Mouse (Mus musculus) ES-Bruce4 (cell line): Measurements from ENCODE around the gene 1700028J19Rik. TPM values are rescaled to one million over a fixed set of nuclear protein-coding genes. Genes with fewer than 3 reads are reported as not detected.
"Not testable (repeated sequence)": the region's sequence is repeated elsewhere in the genome, so short reads cannot be mapped to it uniquely, and the experiment has no call there.

Experiments
- H3K27ac ChIP-seq: 2 replicates; pipeline ENCODE4 v1.5.1; 2012; ENCODE audit warnings: low read length, inconsistent platforms; ENCODE audit not compliant: insufficient read depth
- H3K27me3 ChIP-seq: 2 replicates; pipeline ENCODE4 v1.6.1; 2012; ENCODE audit warnings: mild to moderate bottlenecking, low read length, inconsistent platforms; ENCODE audit not compliant: control insufficient read depth, poor library complexity, insufficient read depth, severe bottlenecking
- H3K36me3 ChIP-seq: 2 replicates; pipeline ENCODE4 v1.6.1; 2012; ENCODE audit warnings: inconsistent platforms, mild to moderate bottlenecking, low read length, moderate library complexity; ENCODE audit not compliant: control insufficient read depth, poor library complexity, insufficient read depth, severe bottlenecking
- H3K4me1 ChIP-seq: one replicate; pipeline ENCODE4 v1.8.1; 2011; ENCODE audit warnings: low read length; ENCODE audit not compliant: control insufficient read depth, insufficient read depth
- H3K4me3 ChIP-seq: 2 replicates; pipeline ENCODE4 v1.5.1; 2011; ENCODE audit warnings: low read depth, mild to moderate bottlenecking, low read length
- H3K9ac ChIP-seq: 2 replicates; pipeline ENCODE4 v1.6.1; 2012; ENCODE audit warnings: low read depth, mild to moderate bottlenecking, inconsistent platforms; ENCODE audit not compliant: poor library complexity, severe bottlenecking
- H3K9me3 ChIP-seq: replicated peaks from 2 replicates; pipeline ENCODE4 v1.6.1; 2012; ENCODE audit warnings: mild to moderate bottlenecking, low read length, inconsistent platforms; ENCODE audit not compliant: control insufficient read depth, poor library complexity, insufficient read depth, severe bottlenecking
- CTCF ChIP-seq: IDR thresholded peaks from one replicate; pipeline ENCODE4 v1.8.1; 2011; ENCODE audit warnings: low read depth, low read length
- EP300 ChIP-seq: IDR thresholded peaks from 2 replicates; pipeline ENCODE4 v1.6.1; 2011; ENCODE audit warnings: low read depth, low read length; ENCODE audit not compliant: insufficient read depth
- POLR2A ChIP-seq: IDR thresholded peaks from one replicate; pipeline ENCODE4 v1.8.1; 2011; ENCODE audit warnings: low read length; ENCODE audit not compliant: insufficient read depth
- polyA plus RNA-seq: library from polyadenylated mRNA; stranded (reverse); fragments of >200 nt; gene quantifications from 2 replicates; pipeline ENCODE4 v1.2.4, GENCODE M21; 2011; ENCODE audit warnings: low read depth; ENCODE audit not compliant: missing spikeins, insufficient read depth, insufficient read length

Gene 1700028J19Rik
- polyA plus RNA-seq, 1 experiment, result 1.3 TPM

GRCm38 (mm10) chr7:44257278-44257677 is 10.8 kb upstream of the 1700028J19Rik start, which contains the start of gene Acp4:
Acp4 (minus strand) TSS chr7:44257378.
- no peak for TF ChIP-seq CTCF
- no peak for TF ChIP-seq POLR2A
- no peak for TF ChIP-seq EP300
- H3K27me3 ChIP-seq, result no peaks in the 10 kb centered on the region
- H3K4me3 ChIP-seq, result no peak within 1 kb of the TSS
- no peaks in the 10 kb centered on the region for H3K4me1 ChIP-seq
- H3K9me3 ChIP-seq, result no peaks in the 10 kb centered on the region
- no peak within 1 kb of the TSS for H3K27ac ChIP-seq
- H3K36me3 ChIP-seq, result peaks cover 1% of the 10 kb centered on the region; the same call in 1 of the 2 replicates
- no peak within 1 kb of the TSS for H3K9ac ChIP-seq

DNA sequence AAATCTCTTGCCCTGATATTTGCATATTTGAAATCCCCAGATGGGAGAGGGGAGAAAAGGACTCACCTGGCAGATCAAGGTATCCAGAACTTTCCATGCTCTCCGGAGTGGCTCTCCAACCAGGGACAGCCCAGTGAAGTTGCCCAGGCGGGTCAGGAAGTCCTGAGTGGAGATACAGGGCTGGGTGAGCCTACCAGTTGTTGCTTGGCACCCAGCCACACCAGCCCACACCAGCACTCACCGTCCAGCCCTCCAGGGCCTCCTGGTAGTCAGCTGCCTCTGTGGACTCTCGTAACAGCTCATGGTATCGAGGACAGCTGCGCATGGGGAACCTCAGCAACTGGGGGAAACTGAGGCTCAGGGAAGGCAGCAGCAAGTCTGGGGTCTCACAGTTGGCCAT is 8.4 kb upstream of the 1700028J19Rik start:
- Histone ChIP-seq H3K4me3 (no peak overlapping the region), H3K36me3 (peaks cover 19% of the 10 kb centered on the region), H3K4me1 (no peaks in the 10 kb centered on the region), H3K9ac (no peak overlapping the region), H3K27me3 (no peaks in the 10 kb centered on the region), H3K9me3 (no peaks in the 10 kb centered on the region), H3K27ac (no peak overlapping the region)
- TF ChIP-seq POLR2A (no peak), EP300 (no peak), CTCF (no peak)

GRCm38 (mm10) chr7:44253023-44253616 is 6.6 kb upstream of the 1700028J19Rik start:
- no peak for TF ChIP-seq POLR2A
- TF ChIP-seq EP300, result no peak
- no peak for TF ChIP-seq CTCF
- Histone ChIP-seq H3K4me1 (no peaks in the 10 kb centered on the region), H3K36me3 (peaks cover 36% of the 10 kb centered on the region), H3K27ac (no peak overlapping the region), H3K27me3 (no peaks in the 10 kb centered on the region), H3K9ac (no peak overlapping the region), H3K9me3 (no peaks in the 10 kb centered on the region), H3K4me3 (no peak overlapping the region)

DNA sequence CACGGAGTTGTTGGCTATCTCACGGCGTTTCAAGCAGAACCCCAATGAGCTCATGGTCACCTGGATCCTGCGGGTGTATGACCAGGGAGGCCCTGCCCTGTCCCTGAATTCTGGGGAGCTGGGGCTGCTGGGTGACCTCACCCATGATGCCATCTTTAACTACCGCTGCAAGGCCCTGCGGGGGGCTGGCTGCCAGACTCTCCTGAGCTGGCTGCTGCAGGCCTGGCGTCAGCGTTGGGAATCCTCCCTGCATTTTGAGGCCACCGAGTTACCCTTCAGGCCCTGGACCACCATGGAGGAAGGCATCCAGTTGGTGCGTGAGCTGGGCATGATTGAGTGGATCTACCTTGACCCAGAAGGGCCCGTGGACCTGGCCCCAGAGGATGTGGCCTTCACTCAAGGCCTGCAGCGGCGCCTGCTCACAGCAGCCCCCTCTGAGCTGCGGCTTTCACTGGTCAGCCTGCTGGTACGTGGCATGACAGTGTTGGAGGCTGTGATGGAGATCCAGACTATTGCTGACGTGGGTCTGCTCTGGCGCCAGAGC is 4.3 kb upstream of the 1700028J19Rik start:
- not testable (repeated sequence) for H3K27ac ChIP-seq, H3K27me3 ChIP-seq
- peaks cover 43% of the 10 kb centered on the region for H3K36me3 ChIP-seq

GRCm38 (mm10) chr7:44249248-44249647 is 2.8 kb upstream of the 1700028J19Rik start:
- TF ChIP-seq EP300, result no peak
- TF ChIP-seq CTCF, result no peak
- Histone ChIP-seq H3K36me3 (peaks cover 43% of the 10 kb centered on the region), H3K4me3 (no peak overlapping the region)

More for the DNA sequence above, 4.3 kb upstream of the 1700028J19Rik start:
- not testable (repeated sequence) for H3K9me3 ChIP-seq, H3K4me1 ChIP-seq, H3K9ac ChIP-seq, H3K4me3 ChIP-seq

DNA sequence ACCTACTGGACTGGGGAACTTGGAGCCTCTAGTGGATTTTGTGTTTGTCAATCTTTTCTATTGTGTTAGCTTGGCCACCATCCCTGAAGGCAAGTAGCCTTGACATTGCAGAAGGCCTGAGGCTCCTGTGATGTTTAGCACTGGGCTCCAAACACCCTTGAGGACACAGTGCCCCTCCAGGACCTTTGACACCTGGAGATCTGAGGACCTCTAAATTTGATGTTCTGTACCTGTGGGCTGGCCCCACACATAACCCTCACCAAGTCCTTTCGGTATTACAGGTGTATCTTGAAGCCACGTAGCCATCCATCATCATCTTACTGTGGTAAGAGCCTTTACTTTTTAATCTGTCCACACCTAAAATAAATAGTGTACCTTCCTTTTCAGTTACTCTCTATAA is 1.5 kb upstream of the 1700028J19Rik start:
- peaks cover 43% of the 10 kb centered on the region for H3K36me3 ChIP-seq
- no peak overlapping the region for H3K4me3 ChIP-seq
- no peaks in the 10 kb centered on the region for H3K9me3 ChIP-seq
- no peaks in the 10 kb centered on the region for H3K27me3 ChIP-seq
- peak overlapping the region; percentile 65 for H3K9ac ChIP-seq
- TF ChIP-seq POLR2A, result no peak
- TF ChIP-seq CTCF, result no peak
- no peak for TF ChIP-seq EP300
- no peak overlapping the region for H3K27ac ChIP-seq
- no peaks in the 10 kb centered on the region for H3K4me1 ChIP-seq

More at GRCm38 (mm10) chr7:44249248-44249647, 2.8 kb upstream of the 1700028J19Rik start:
- H3K4me1 ChIP-seq, result no peaks in the 10 kb centered on the region
- H3K27me3 ChIP-seq, result no peaks in the 10 kb centered on the region
- no peak overlapping the region for H3K9ac ChIP-seq
- H3K27ac ChIP-seq, result no peak overlapping the region
- H3K9me3 ChIP-seq, result no peaks in the 10 kb centered on the region
